ENCODE assay signal across 8 mouse cellular contexts in genomic region chr3:131564430-131565256, GRCm38 (mm10). TPM values are rescaled to one million over a fixed set of nuclear protein-coding genes. Genes with fewer than 3 reads are reported as not detected.
A peak's percentile ranks its signal among the peaks of the same experiment; 100 is the strongest.
DNase-seq lines count a peak whose midpoint lies in the region; ATAC-seq and TF ChIP-seq lines count a peak whose summit lies in the region.

Gene Papss1 (plus strand): TSS chr3:131564768.

- peak; percentile 99 for ATAC-seq in embryonic facial prominence, embryonic 15.5 days (ENCODE audit: insufficient number of reproducible peaks, low FRiP score, low TSS enrichment, low read depth)
- ATAC-seq in limb, embryonic 14.5 days (ENCODE audit: low FRiP score, low read depth), result peak; percentile 98
- ATAC-seq in midbrain, postnatal 0 days (ENCODE audit: low FRiP score), result peak; percentile 99

- WGBS in bone marrow, adult 2 months, result under 1% methylated on average over 72 of the region's 73 CpGs
- WGBS in embryonic facial prominence, embryonic 15.5 days, result under 1% methylated on average over 73 of the region's 73 CpGs
- under 1% methylated on average over 63 of the region's 73 CpGs for WGBS in limb, embryonic 14.5 days
- 1% methylated on average over 69 of the region's 73 CpGs for WGBS in midbrain, postnatal 0 days

- no peak for TF ChIP-seq CTCF in bone marrow, adult 2 months (IDR thresholded peaks at IDR 0.05; ENCODE audit: control insufficient read depth, insufficient read depth, low read length)
- peak; percentile 50 for TF ChIP-seq CTCF in midbrain, postnatal 0 days (IDR thresholded peaks at IDR 0.05)

- H3K36me3 ChIP-seq in embryonic facial prominence, embryonic 15.5 days, result 0 out of 2 replicates have a peak, but pooled peaks cover 4% of the 10 kb centered on the region
- H3K36me3 ChIP-seq in limb, embryonic 14.5 days (ENCODE audit: control insufficient read depth, insufficient read depth, low read length), result peaks cover 6% of the 10 kb centered on the region; the same call in 1 of the 2 replicates
- no peaks in the 10 kb centered on the region for H3K36me3 ChIP-seq in midbrain, postnatal 0 days (ENCODE audit: insufficient read depth, low read length)

- peak within 1 kb of the TSS; percentile 82 for H3K9ac ChIP-seq in embryonic facial prominence, embryonic 15.5 days
- H3K9ac ChIP-seq in limb, embryonic 14.5 days (ENCODE audit: low read depth, low read length, severe bottlenecking), result peak within 1 kb of the TSS; percentile 91
- peak within 1 kb of the TSS; percentile 84 for H3K9ac ChIP-seq in midbrain, postnatal 0 days (replicated peaks; ENCODE audit: low read length, poor library complexity, severe bottlenecking)

- peak; percentile 100 for DNase-seq in 416B (ENCODE audit: low read depth)
- DNase-seq in heart, adult 8-10 months (ENCODE audit: low spot score), result peak; percentile 100
- peak; percentile 100 for DNase-seq in kidney, adult 9 months
- DNase-seq in limb, embryonic 14.5 days (ENCODE audit: low spot score), result peak; percentile 100
- peak; percentile 100 for DNase-seq in midbrain, postnatal 0 days (ENCODE audit: low spot score)
- DNase-seq in spleen, postnatal 14 days (ENCODE audit: low spot score in 2 of 2), result peak; percentile 98

- peak within 1 kb of the TSS; percentile 71 for H3K27ac ChIP-seq in bone marrow, adult 2 months (ENCODE audit: control insufficient read depth, insufficient read depth, low read depth, low read length, poor library complexity)
- H3K27ac ChIP-seq in embryonic facial prominence, embryonic 15.5 days (replicated peaks), result peak within 1 kb of the TSS; percentile 97
- H3K27ac ChIP-seq in limb, embryonic 14.5 days (replicated peaks; ENCODE audit: low read depth, low read length), result peak within 1 kb of the TSS; percentile 98
- peak within 1 kb of the TSS; percentile 96 for H3K27ac ChIP-seq in midbrain, postnatal 0 days (ENCODE audit: low read depth, low read length)

- no peaks in the 10 kb centered on the region for H3K27me3 ChIP-seq in embryonic facial prominence, embryonic 15.5 days
- H3K27me3 ChIP-seq in limb, embryonic 14.5 days (ENCODE audit: control insufficient read depth, insufficient read depth, low read length), result no peaks in the 10 kb centered on the region
- H3K27me3 ChIP-seq in midbrain, postnatal 0 days (ENCODE audit: insufficient read depth, low read length), result no peaks in the 10 kb centered on the region

- TF ChIP-seq POLR2A in bone marrow, adult 2 months (IDR thresholded peaks at IDR 0.05; ENCODE audit: borderline replicate concordance, control insufficient read depth, low read depth, low read length), result peak; percentile 90
- peak; percentile 94; the same call in 1 of the 2 replicates for TF ChIP-seq POLR2A in limb, embryonic 14.5 days (IDR thresholded peaks at IDR 0.05; ENCODE audit: borderline replicate concordance, extremely low read depth, insufficient read depth, insufficient read length)

- H3K4me1 ChIP-seq in bone marrow, adult 2 months (ENCODE audit: control insufficient read depth, insufficient read depth, low read length), result peaks cover 1% of the 10 kb centered on the region; the same call in 1 of the 2 replicates
- H3K4me1 ChIP-seq in embryonic facial prominence, embryonic 15.5 days, result peaks cover 22% of the 10 kb centered on the region
- H3K4me1 ChIP-seq in limb, embryonic 14.5 days (ENCODE audit: control insufficient read depth, insufficient read depth, low read length), result peaks cover 24% of the 10 kb centered on the region
- peaks cover 6% of the 10 kb centered on the region; the same call in 1 of the 2 replicates for H3K4me1 ChIP-seq in midbrain, postnatal 0 days (ENCODE audit: insufficient read depth, low read length)

- H3K9me3 ChIP-seq in embryonic facial prominence, embryonic 15.5 days (replicated peaks), result no peaks in the 10 kb centered on the region
- H3K9me3 ChIP-seq in limb, embryonic 14.5 days (ENCODE audit: control insufficient read depth, low read length), result no peaks in the 10 kb centered on the region
- no peaks in the 10 kb centered on the region for H3K9me3 ChIP-seq in midbrain, postnatal 0 days (ENCODE audit: low read length)

- peak within 1 kb of the TSS; percentile 96 for H3K4me3 ChIP-seq in bone marrow, adult 2 months (replicated peaks; ENCODE audit: control insufficient read depth, low read depth, low read length)
- H3K4me3 ChIP-seq in embryonic facial prominence, embryonic 15.5 days (replicated peaks), result peak within 1 kb of the TSS; percentile 97
- H3K4me3 ChIP-seq in limb, embryonic 14.5 days (replicated peaks; ENCODE audit: low read length), result peak within 1 kb of the TSS; percentile 84
- H3K4me3 ChIP-seq in midbrain, postnatal 0 days (ENCODE audit: low read depth, low read length), result peak within 1 kb of the TSS; percentile 92

- H3K4me2 ChIP-seq in embryonic facial prominence, embryonic 15.5 days (replicated peaks), result peak within 1 kb of the TSS; percentile 49
- peak within 1 kb of the TSS; percentile 60 for H3K4me2 ChIP-seq in limb, embryonic 14.5 days (replicated peaks; ENCODE audit: low read depth, low read length, severe bottlenecking)
- H3K4me2 ChIP-seq in midbrain, postnatal 0 days (ENCODE audit: low read depth, low read length, poor library complexity, severe bottlenecking), result peak within 1 kb of the TSS; percentile 70

RNA-seq across cellular contexts. Expression of gene Papss1, which starts in this region (rescaled TPM):
- 4.1 and 4.5 TPM in 2 replicates for polyA plus RNA-seq in bone marrow, adult 2 months (2011; ENCODE audit: insufficient read depth, insufficient read length, low replicate concordance, missing spikeins)
- polyA plus RNA-seq in embryonic facial prominence, embryonic 15.5 days (2015; fragmentation: Nextera tagmentation; extraction: Ambion mirVana), result 116 and 117 TPM in 2 replicates
- total RNA-seq in heart, adult 8-10 months (2022), result 10 to 100 TPM in 2 of 4 experiments, 1 to 10 TPM in 2; 8.6 to 10.8 (median 9.9) TPM
- polyA plus RNA-seq in limb, embryonic 14.5 days (2012; rRNA removed), result 115 and 117 TPM in 2 replicates
- 135 and 144 TPM in 2 replicates for polyA plus RNA-seq in limb, embryonic 14.5 days (2014; fragmentation: Nextera tagmentation; extraction: Ambion mirVana)
- total RNA-seq in midbrain, postnatal 0 days (2014; rRNA removed), result 129 and 133 TPM in 2 replicates
- 107 and 111 TPM in 2 replicates for polyA plus RNA-seq in midbrain, postnatal 0 days (2015; fragmentation: Nextera tagmentation; extraction: Ambion mirVana)

Comparison
In these comparisons a context has a peak if more than half of its experiments do, and no peak if none do; other contexts are left out.
1. Peak in every context shown above with its lines: DNase-seq, ATAC-seq, H3K4me3 ChIP-seq and H3K27ac ChIP-seq.
2. RNA of gene Papss1 (total RNA-seq): 129 to 133 TPM in midbrain, postnatal 0 days; 8.6 to 10.8 TPM in heart, adult 8-10 months; every median in the first group is over 10 times any median in the second.
3. RNA of gene Papss1 (polyA plus RNA-seq): 115 to 144 TPM in limb, embryonic 14.5 days, 116 to 117 TPM in embryonic facial prominence, embryonic 15.5 days and 107 to 111 TPM in midbrain, postnatal 0 days; 4.1 to 4.5 TPM in bone marrow, adult 2 months; every median in the first group is over 10 times any median in the second.